Mouse (Mus musculus): ENCODE data around the gene Oxct2b. TPM values are rescaled to one million over a fixed set of nuclear protein-coding genes. Genes with fewer than 3 reads are reported as not detected.
"Not testable (repeated sequence)": the region's sequence is repeated elsewhere in the genome, so short reads cannot be mapped to it uniquely, and the experiment has no call there.

Oxct2b gene
- polyA plus RNA-seq, 1 experiment from 2014 or later, result not detected

GRCm38 (mm10) chr4:123093064-123093776 is 22.8 kb upstream of the Oxct2b start:
- Histone ChIP-seq H3K27me3 (replicated peaks) (peaks cover 9% of the 10 kb centered on the region; the same call in 1 of the 2 replicates), H3K27ac (no peak overlapping the region), H3K4me3 (no peak overlapping the region), H3K4me1 (no peaks in the 10 kb centered on the region), H3K4me2 (peak overlapping the region; percentile 37), H3K9me3 (replicated peaks) (no peaks in the 10 kb centered on the region), H3K36me3 (no peaks in the 10 kb centered on the region), H3K9ac (no peak overlapping the region)
- WGBS (ENCODE audit: insufficient replicate concordance), result 42% methylated on average over 17 of the region's 17 CpGs
- ATAC-seq, result peak; percentile 77

- no peak overlapping the region for H3K9ac ChIP-seq
- no peak overlapping the region for H3K4me3 ChIP-seq
- H3K36me3 ChIP-seq, result no peaks in the 10 kb centered on the region
- no peaks in the 10 kb centered on the region for H3K9me3 ChIP-seq (replicated peaks)
- H3K27ac ChIP-seq, result no peak overlapping the region
- no peaks in the 10 kb centered on the region for H3K4me1 ChIP-seq
- 0 out of 2 replicates have a peak, but pooled peaks have one; percentile 20 for ATAC-seq
- H3K27me3 ChIP-seq (replicated peaks), result peaks cover 9% of the 10 kb centered on the region; the same call in 1 of the 2 replicates
- WGBS (ENCODE audit: insufficient replicate concordance), result 50% methylated on average over 9 of the region's 9 CpGs
- H3K4me2 ChIP-seq, result peak overlapping the region; percentile 37
Observed at GRCm38 (mm10) chr4:123093869-123094268, 22.2 kb upstream of the Oxct2b start.

DNA sequence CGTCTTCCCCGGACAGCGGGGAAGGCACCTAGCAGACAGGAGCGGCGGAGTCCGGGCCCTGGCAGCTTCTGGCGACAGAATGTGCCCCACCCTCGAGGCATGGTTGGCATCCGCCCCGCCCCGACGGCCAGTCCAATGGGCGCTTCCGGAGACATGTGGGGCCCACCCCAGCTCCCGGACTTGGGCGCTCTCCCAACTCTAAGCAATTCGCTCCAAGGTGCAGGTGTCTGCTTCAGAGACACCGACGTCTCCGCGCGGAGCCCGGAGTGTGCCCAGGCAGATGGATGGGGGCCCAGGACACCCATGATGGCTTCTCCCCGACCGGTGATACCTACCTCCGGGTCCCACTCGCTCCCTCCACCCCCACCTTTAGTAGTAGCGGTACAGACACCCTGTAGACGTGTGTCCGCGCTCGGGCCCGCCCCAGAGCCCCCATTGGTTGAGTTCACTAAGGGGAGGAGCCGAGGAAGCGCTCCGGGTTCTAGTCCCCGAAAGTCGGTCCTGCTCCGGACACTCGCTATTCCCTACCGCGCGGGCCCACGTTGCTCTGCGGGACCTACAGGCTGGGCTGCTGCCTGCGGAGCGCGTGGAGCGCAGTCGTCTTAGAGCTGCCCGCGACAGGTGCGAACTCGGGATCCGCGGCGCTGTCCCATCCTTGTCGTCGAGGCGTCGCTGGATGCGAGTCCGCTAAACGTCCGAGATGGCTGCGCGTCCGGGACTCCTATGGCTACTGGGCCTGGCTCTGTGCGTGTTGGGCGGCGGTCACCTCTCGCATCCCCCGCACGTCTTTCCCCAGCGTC is 11.2 kb upstream of the Oxct2b start, which contains the start of gene Bmp8b:
Gene Bmp8b, plus strand, starts transcription at position 515 of the 800 bp plus-strand sequence.
- H3K4me1 ChIP-seq, result peaks cover 9% of the 10 kb centered on the region
- no peaks in the 10 kb centered on the region for H3K36me3 ChIP-seq
- no peak within 1 kb of the TSS for H3K27ac ChIP-seq
- H3K4me2 ChIP-seq, result peak within 1 kb of the TSS; percentile 56
- H3K4me3 ChIP-seq, result peak within 1 kb of the TSS; percentile 41
- ATAC-seq, result peak; percentile 52
- 0 out of 2 replicates have a peak within 1 kb of the TSS, but pooled peaks have one; percentile 7 for H3K9ac ChIP-seq
- peaks cover 64% of the 10 kb centered on the region for H3K27me3 ChIP-seq (replicated peaks)
- WGBS (ENCODE audit: insufficient replicate concordance), result 9% methylated on average over 75 of the region's 75 CpGs
- H3K9me3 ChIP-seq (replicated peaks), result no peaks in the 10 kb centered on the region; the same call in 1 of the 2 replicates

- Histone ChIP-seq H3K4me3 (peak overlapping the region; percentile 41), H3K4me2 (peak overlapping the region; percentile 56), H3K27ac (no peak overlapping the region), H3K4me1 (peaks cover 9% of the 10 kb centered on the region), H3K9ac (no peak overlapping the region), H3K9me3 (replicated peaks) (no peaks in the 10 kb centered on the region), H3K36me3 (no peaks in the 10 kb centered on the region), H3K27me3 (replicated peaks) (peaks cover 64% of the 10 kb centered on the region)
- ATAC-seq, result peak; percentile 54
- 16% methylated on average over 24 of the region's 24 CpGs for whole genome bisulfite sequencing (ENCODE audit: insufficient replicate concordance)
Observed at GRCm38 (mm10) chr4:123105451-123105790, 10.6 kb upstream of the Oxct2b start.

DNA sequence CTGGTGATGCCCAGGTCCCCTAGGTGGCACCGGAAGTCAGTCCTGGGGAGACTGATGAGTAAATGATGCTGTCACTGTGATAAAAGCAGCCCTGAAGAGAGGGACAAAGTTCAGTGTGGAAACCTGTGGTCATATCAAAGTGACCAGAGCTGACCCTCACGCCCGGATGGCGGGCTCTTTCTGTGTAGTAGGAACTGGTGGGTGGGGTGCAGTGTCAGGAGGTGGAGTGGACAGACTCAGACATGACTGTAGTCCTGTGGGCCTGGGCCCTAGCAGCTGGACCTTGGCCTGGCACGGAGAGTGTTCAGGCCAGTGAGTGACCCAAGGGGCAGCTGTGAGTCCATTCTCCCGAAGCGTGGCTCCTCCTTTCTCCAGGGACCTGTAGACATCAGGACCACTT is 10.1 kb upstream of the Oxct2b start:
- ATAC-seq, result peak; percentile 42
- Histone ChIP-seq H3K4me2 (0 out of 2 replicates have a peak overlapping the region, but pooled peaks have one; percentile 56), H3K27me3 (replicated peaks) (peaks cover 64% of the 10 kb centered on the region)
- 52% methylated on average over 7 of the region's 7 CpGs for WGBS (ENCODE audit: insufficient replicate concordance)
- not testable (repeated sequence) for H3K27ac ChIP-seq; H3K9ac ChIP-seq; H3K36me3 ChIP-seq; H3K4me3 ChIP-seq; H3K4me1 ChIP-seq; H3K9me3 ChIP-seq (replicated peaks)

DNA sequence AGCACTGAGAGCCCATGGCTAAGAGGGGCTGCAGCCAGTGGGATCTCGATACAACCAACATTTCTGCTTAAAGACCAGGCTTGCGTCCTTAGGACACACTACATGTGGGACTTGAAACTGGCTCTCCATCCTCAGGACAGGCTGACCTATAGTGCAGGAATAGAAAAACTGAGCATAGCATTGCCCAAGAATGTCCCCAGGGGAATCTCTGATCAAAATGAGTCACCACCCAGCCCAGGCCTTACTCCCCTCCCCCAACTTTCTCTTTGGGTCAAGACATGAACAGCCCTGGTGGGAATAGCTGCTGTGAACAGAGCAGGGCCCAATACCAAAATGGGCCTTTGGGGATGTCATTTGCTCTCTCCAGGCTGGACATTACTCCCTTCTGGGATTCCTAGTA is 9.2 kb upstream of the Oxct2b start:
- Histone ChIP-seq H3K9me3 (replicated peaks) (no peaks in the 10 kb centered on the region), H3K27me3 (replicated peaks) (peaks cover 64% of the 10 kb centered on the region), H3K36me3 (no peaks in the 10 kb centered on the region), H3K27ac (no peak overlapping the region), H3K4me1 (peaks cover 9% of the 10 kb centered on the region), H3K4me2 (no peak overlapping the region), H3K4me3 (no peak overlapping the region), H3K9ac (no peak overlapping the region)
- no peak for ATAC-seq
- WGBS (ENCODE audit: insufficient replicate concordance), result 72% methylated on average over 2 of the region's 2 CpGs

DNA sequence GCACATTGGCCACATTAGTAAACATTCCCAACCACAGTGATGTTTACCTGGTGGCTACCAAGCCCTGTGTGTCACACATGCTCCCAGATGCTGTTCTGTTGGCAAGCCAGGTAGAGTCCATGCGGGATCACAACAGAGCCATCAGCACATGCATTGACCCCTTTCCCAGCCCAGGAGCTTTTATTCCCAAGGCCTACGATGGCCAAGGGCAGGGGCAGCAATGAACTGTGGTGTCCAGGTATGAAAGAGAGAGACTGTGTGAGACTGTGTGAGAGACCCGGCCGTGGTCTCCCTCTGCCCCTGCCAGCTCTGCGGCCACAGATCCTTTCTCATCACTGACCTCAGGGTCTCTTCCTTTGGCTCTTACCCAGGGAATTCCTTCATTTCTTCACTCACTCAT is 8.0 kb upstream of the Oxct2b start:
- Histone ChIP-seq H3K9ac (no peak overlapping the region), H3K27me3 (replicated peaks) (peaks cover 60% of the 10 kb centered on the region), H3K4me2 (no peak overlapping the region), H3K36me3 (no peaks in the 10 kb centered on the region), H3K4me1 (peaks cover 9% of the 10 kb centered on the region), H3K4me3 (no peak overlapping the region), H3K27ac (no peak overlapping the region), H3K9me3 (replicated peaks) (no peaks in the 10 kb centered on the region)
- 71% methylated on average over 5 of the region's 5 CpGs for WGBS (ENCODE audit: insufficient replicate concordance)
- ATAC-seq, result no peak

- Histone ChIP-seq H3K4me1 (no peaks in the 10 kb centered on the region), H3K4me3 (no peak overlapping the region), H3K27ac (no peak overlapping the region), H3K4me2 (no peak overlapping the region), H3K27me3 (replicated peaks) (peaks cover 52% of the 10 kb centered on the region), H3K36me3 (no peaks in the 10 kb centered on the region), H3K9me3 (replicated peaks) (no peaks in the 10 kb centered on the region), H3K9ac (no peak overlapping the region)
- ATAC-seq, result no peak
- 69% methylated on average over 4 of the region's 4 CpGs for WGBS (ENCODE audit: insufficient replicate concordance)
Observed at GRCm38 (mm10) chr4:123110751-123111150, 5.3 kb upstream of the Oxct2b start.

GRCm38 (mm10) chr4:123111275-123111983 is 4.6 kb upstream of the Oxct2b start:
- not testable (repeated sequence) for ATAC-seq; H3K4me1 ChIP-seq; H3K9me3 ChIP-seq (replicated peaks); H3K9ac ChIP-seq; H3K4me2 ChIP-seq; H3K4me3 ChIP-seq; H3K27ac ChIP-seq; H3K36me3 ChIP-seq
- WGBS (ENCODE audit: insufficient replicate concordance), result 59% methylated on average over 10 of the region's 10 CpGs
- peaks cover 52% of the 10 kb centered on the region for H3K27me3 ChIP-seq (replicated peaks)

DNA sequence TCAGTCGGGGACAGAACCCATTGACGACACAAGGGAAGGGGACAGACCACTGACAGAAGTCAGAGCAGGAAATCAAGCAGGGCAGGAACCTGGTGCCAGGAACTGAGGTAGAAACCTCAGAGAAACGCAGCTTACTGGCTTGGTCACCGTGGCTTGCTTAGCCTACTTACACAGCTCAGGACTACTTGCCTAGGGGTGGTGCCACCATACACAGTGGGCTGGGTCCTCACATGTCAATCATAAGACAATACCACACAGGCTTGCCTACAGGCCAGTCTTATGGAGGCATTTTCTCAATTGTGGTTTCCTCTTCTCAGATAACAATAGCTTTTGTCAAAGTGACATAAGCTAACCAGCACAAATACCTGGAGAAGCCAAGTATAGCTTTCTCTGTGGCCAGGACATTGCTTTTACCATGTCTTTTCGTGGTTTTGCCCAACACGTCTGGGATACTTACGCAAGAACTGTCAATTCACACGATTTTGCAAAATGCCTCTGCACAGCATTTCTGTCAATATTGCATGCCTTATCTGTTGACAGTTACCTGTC is 3.8 kb upstream of the Oxct2b start:
- Histone ChIP-seq H3K4me2 (no peak overlapping the region), H3K27ac (no peak overlapping the region), H3K36me3 (no peaks in the 10 kb centered on the region), H3K9me3 (replicated peaks) (no peaks in the 10 kb centered on the region), H3K27me3 (replicated peaks) (peaks cover 50% of the 10 kb centered on the region), H3K4me3 (no peak overlapping the region), H3K9ac (no peak overlapping the region), H3K4me1 (no peaks in the 10 kb centered on the region)
- no peak for ATAC-seq
- WGBS (ENCODE audit: insufficient replicate concordance), result 33% methylated on average over 8 of the region's 8 CpGs

GRCm38 (mm10) chr4:123114651-123115050 is 1.4 kb upstream of the Oxct2b start:
- ATAC-seq; H3K9ac ChIP-seq; H3K4me3 ChIP-seq; H3K4me1 ChIP-seq; H3K4me2 ChIP-seq; H3K36me3 ChIP-seq; H3K9me3 ChIP-seq (replicated peaks); H3K27ac ChIP-seq: not testable (repeated sequence)
- 77% methylated on average over 4 of the region's 4 CpGs for WGBS (ENCODE audit: insufficient replicate concordance)
- H3K27me3 ChIP-seq (replicated peaks), result peaks cover 44% of the 10 kb centered on the region

Data from liver, embryonic 12.5 days (tissue).